ENCODE assay signal across 40 mouse cellular contexts in genomic region chr11:96201741-96202140, GRCm38 (mm10). TPM values are rescaled to one million over a fixed set of nuclear protein-coding genes. Genes with fewer than 3 reads are reported as not detected.
"Had no signal": no experiment of that assay in that cellular context is flagged by ENCODE, and none has a peak within 500 bp of the region (broad histone marks: within the 10 kb centered on the region; RNA-seq: fewer than 3 reads in every experiment).

No protein-coding gene starts in this region.

- H3K9me3 ChIP-seq: heart, embryonic 13.5 days; heart, embryonic 15.5 days; hindbrain, embryonic 12.5 days; kidney, embryonic 15.5 days; limb, embryonic 10.5 days; limb, embryonic 12.5 days; liver, embryonic 13.5 days had no signal

- H3K36me3 ChIP-seq: heart, embryonic 13.5 days; heart, embryonic 15.5 days; hindbrain, embryonic 12.5 days; kidney, embryonic 15.5 days; limb, embryonic 10.5 days; limb, embryonic 12.5 days; liver, embryonic 13.5 days had no signal

- H3K4me3 ChIP-seq: heart, adult 2 months; heart, embryonic 13.5 days; heart, embryonic 15.5 days; hindbrain, embryonic 12.5 days; kidney, embryonic 15.5 days; limb, embryonic 10.5 days; limb, embryonic 12.5 days; liver, embryonic 13.5 days had no signal

- H3K27ac ChIP-seq: heart, adult 2 months; heart, embryonic 13.5 days; heart, embryonic 15.5 days; hindbrain, embryonic 12.5 days; hindbrain, embryonic 14.5 days; kidney, embryonic 15.5 days; kidney, postnatal 0 days; limb, embryonic 10.5 days; limb, embryonic 12.5 days; liver, embryonic 13.5 days had no signal

- DNase-seq: gastrocnemius, postnatal 14 days; gastrocnemius, postnatal 36 days; heart, adult 2 months; heart, postnatal 14 days; heart, postnatal 36 days; kidney, adult 11 months; kidney, adult 2 months; kidney, adult 9 months; kidney, postnatal 14 days; kidney, postnatal 36 days; layer of hippocampus, adult 9-11 months; layer of hippocampus, postnatal 36 days; liver; liver, embryonic 13.5 days had no signal

- H3K4me2 ChIP-seq: heart, embryonic 11.5 days; heart, embryonic 13.5 days; heart, embryonic 15.5 days; hindbrain, embryonic 12.5 days; hindbrain, embryonic 14.5 days; kidney, embryonic 15.5 days; limb, embryonic 12.5 days; liver, embryonic 11.5 days; liver, embryonic 13.5 days had no signal

- ATAC-seq: hindbrain, embryonic 16.5 days; intestine, embryonic 16.5 days had no signal

- H3K4me1 ChIP-seq: hindbrain, embryonic 12.5 days; liver, embryonic 13.5 days had no signal

- H3K9ac ChIP-seq: heart, embryonic 13.5 days; heart, embryonic 15.5 days; hindbrain, embryonic 12.5 days; hindbrain, embryonic 14.5 days; kidney, embryonic 15.5 days; limb, embryonic 12.5 days; liver, embryonic 13.5 days had no signal

RNA-seq across cellular contexts. Expression of gene Hoxb13, which starts 7.6 kb away (rescaled TPM):
- total RNA-seq: gastrocnemius, adult 18-20 months; gastrocnemius, adult 8-10 months; gastrocnemius, postnatal 14 days; gastrocnemius, postnatal 36 days; heart, adult 2 months; heart, postnatal 14 days; heart, postnatal 36 days; hematopoietic stem cell, adult 5-6 weeks; layer of hippocampus, adult 18-20 months; layer of hippocampus, adult 8-10 months; layer of hippocampus, postnatal 14 days; layer of hippocampus, postnatal 36 days; left cerebral cortex, adult 18-20 months; left cerebral cortex, adult 8-10 months; left cerebral cortex, postnatal 10 days; left cerebral cortex, postnatal 36 days had no signal
- polyA plus RNA-seq: heart, adult 2 months; heart, embryonic 11.5 days; heart, embryonic 13.5 days; heart, embryonic 15.5 days; heart, postnatal 0 days; hindbrain, embryonic 12.5 days; hindbrain, embryonic 14.5 days; hindbrain, embryonic 16.5 days; intestine, embryonic 14.5 days; kidney, adult 2 months; kidney, postnatal 0 days; large intestine, adult 2 months; limb, embryonic 10.5 days; limb, embryonic 12.5 days; limb, embryonic 14.5 days; liver, embryonic 11.5 days; liver, embryonic 13.5 days had no signal
